Mouse (Mus musculus): Measurements from ENCODE around the gene Tex2.

DNA sequence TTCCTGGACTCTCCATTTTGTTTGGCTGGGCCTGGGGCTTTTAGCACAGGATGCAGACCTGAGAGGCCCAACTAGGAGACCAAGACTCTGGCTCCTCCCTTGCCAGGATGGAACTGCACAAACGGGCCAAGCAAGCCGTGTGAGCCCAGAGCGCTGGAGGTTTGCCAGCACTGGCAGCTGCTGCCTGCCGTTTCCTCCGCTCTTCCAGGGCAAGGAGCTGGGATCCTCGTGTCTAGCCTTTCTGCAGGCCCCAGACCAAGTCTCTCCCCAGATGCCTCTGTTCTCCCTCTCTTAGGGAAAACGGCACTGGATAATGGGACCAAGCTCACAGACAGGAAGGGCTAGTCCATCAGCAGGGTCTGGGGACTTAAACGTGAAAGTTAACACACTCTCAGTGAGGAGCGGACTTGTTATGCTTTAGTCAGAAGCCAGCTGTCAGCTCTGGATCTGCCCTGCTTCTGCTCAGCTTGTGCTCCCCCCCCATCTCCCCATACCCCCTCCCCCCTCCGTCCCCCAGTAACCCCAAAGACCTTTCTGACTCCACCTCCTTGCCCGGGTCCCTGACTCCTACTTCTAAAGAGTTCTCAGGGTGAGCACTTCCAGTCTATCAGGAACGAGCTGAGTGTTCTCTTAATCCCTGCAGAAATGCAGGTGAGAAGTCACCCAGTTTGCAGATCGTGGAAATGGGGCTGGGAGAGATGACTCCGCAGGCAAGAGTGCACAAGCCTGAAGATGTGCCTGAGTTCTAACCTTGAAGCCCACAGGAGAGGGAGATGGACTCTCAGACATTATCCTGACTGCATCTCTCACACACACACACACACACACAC lies 45.0 kb upstream of the Tex2 start:
- TF ChIP-seq CTCF (IDR thresholded peaks at IDR 0.05; ENCODE audit: low read depth, low read length) (no peak), POLR2AphosphoS5 (IDR thresholded peaks at IDR 0.05; ENCODE audit: insufficient replicate concordance, low read depth, low read length) (no peak)

Data from G1E (cell line).